Mouse (Mus musculus): Measurements from ENCODE around the gene Itprid2. TPM values are rescaled to one million over a fixed set of nuclear protein-coding genes. Genes with fewer than 3 reads are reported as not detected.
"Not testable (repeated sequence)": the region's sequence is repeated elsewhere in the genome, so short reads cannot be mapped to it uniquely, and the experiment has no call there.

Itprid2 gene
- 7.2 and 8.1 TPM in 2 replicates for polyA plus RNA-seq (2015; fragmentation: Nextera tagmentation; extraction: Ambion mirVana)

DNA sequence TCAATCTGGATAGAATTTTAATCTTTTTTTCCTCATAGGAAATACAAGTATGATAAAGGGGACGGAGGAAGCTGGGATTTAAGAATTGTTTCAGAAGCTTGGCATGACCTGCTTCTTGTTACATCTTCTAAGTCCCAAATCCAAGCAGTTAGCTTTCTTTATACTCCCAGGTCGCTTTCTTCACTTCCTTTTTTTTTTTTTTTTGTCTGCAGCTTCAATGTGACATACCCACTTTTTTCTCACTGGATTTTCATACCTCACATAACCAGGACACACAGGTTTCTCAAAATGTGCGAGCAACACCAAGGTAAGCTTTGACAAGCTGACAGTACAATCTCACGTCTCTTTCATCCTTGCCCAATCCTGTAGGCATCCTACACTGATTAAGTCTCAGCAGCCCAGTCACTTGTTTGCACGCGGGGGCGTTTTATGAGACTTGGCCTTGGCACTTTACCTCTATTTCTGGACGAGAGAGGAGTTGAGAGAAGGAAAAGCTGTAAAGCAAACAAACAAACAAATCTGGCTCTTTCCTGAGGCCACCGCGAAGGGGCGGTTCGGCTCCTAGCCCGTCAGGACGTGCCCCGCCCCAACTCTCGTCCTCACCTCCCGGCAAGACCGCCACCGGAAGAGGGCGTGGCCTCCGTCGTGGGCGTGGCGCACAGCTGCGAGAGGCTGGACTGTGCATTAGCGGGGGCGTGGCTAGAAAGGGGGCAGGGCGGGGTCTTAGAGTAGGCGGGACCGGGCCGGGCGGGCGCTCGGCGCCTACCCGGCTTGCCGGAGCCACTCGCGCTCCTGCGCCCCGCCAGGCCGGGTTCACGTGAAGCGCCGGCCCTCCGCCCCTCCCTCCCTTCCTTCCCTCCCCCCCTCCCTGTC lies at the start of gene Itprid2:
TSS of gene Itprid2 (plus strand) at position 825 of the 873 bp plus-strand sequence.
- ATAC-seq (ENCODE audit: low read depth): peak; percentile 100
- 4% methylated on average over 29 of the region's 46 CpGs for WGBS
- peak within 1 kb of the TSS; percentile 87 for H3K4me3 ChIP-seq

DNA sequence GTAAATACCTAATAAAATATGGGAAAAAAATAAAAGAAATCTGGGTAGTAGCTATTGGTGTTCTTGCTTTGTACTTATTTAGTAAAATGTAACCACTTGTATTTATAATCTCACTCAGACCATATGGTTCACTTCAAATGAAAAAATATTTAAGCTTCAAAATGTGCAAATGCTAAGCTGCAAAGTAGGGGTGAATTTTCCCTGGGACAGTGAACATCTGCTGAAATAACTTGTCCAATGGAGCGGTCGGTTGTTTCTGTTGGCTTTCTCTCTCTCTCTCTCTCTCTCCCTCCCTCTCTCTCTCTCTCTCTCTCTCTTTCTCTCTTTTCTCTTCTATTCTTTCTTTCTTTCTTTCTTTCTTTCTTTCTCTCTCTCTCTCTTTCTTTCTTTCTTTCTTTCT lies 39.0 kb upstream of the Itprid2 start:
- whole genome bisulfite sequencing: 93% methylated on average over 2 of the region's 2 CpGs
- H3K27ac ChIP-seq (replicated peaks): no peak overlapping the region
- no peaks in the 10 kb centered on the region for H3K36me3 ChIP-seq
- no peak overlapping the region for H3K4me2 ChIP-seq
- no peak for ATAC-seq (ENCODE audit: low read depth)
- H3K9me3 ChIP-seq: no peaks in the 10 kb centered on the region
- H3K27me3 ChIP-seq: no peaks in the 10 kb centered on the region
- H3K9ac ChIP-seq: no peak overlapping the region
- peaks cover 6% of the 10 kb centered on the region for H3K4me1 ChIP-seq (replicated peaks)
- H3K4me3 ChIP-seq: no peak overlapping the region

More for the DNA sequence above, at the start of gene Itprid2:
- no peaks in the 10 kb centered on the region for H3K9me3 ChIP-seq
- H3K4me2 ChIP-seq: peak within 1 kb of the TSS; percentile 87
- no peaks in the 10 kb centered on the region for H3K36me3 ChIP-seq
- H3K4me1 ChIP-seq (replicated peaks): peaks cover 27% of the 10 kb centered on the region
- peak within 1 kb of the TSS; percentile 88 for H3K9ac ChIP-seq
- peak within 1 kb of the TSS; percentile 88 for H3K27ac ChIP-seq (replicated peaks)
- H3K27me3 ChIP-seq: no peaks in the 10 kb centered on the region

DNA sequence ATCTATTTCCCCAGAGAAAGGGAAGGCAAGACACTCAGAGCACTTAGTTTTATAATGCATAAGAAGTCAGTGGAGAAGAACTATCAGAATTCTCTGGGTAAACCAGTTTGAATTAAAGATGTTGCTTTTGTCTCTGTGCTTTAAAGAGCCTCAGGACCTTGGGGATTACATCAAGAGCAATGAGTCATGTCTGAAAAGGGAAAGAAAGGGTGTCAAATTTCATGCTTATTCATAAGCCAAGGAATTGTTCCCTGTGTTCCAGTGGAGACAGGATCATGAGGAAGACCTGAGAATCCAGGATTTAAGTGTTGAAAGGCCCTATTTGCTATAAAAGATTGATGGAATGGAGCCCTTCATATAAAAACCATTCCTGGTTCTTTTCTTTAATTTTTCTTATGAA lies 38.1 kb upstream of the Itprid2 start:
- Histone ChIP-seq H3K27me3 (no peaks in the 10 kb centered on the region), H3K27ac (replicated peaks) (no peak overlapping the region), H3K4me1 (replicated peaks) (peaks cover 15% of the 10 kb centered on the region), H3K9ac (no peak overlapping the region), H3K9me3 (no peaks in the 10 kb centered on the region), H3K36me3 (no peaks in the 10 kb centered on the region), H3K4me3 (no peak overlapping the region), H3K4me2 (no peak overlapping the region)
- no peak for ATAC-seq (ENCODE audit: low read depth)

DNA sequence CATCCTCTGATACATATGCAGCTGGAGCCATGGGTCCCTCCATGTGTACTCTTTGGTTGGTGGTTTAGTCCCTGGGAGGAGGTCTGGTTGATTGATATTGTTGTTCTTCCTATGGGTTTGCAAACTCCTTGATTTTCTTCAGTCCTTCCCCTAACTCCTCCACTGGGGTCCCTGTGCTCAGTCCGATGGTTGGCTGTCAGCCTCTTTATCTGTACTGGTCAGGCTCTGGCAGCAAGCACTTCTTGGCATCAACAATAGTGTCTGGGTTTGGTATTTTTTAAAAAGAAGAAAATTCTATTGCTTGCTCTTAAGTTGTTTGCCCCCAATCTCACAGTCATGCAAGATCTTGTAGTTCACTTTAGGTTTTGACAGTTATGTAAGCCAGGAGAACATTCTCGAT lies 34.0 kb upstream of the Itprid2 start:
- H3K4me3 ChIP-seq; H3K27me3 ChIP-seq; H3K9me3 ChIP-seq; H3K36me3 ChIP-seq; H3K4me2 ChIP-seq; H3K27ac ChIP-seq (replicated peaks); ATAC-seq (ENCODE audit: low read depth); H3K9ac ChIP-seq: not testable (repeated sequence)
- peaks cover 15% of the 10 kb centered on the region for H3K4me1 ChIP-seq (replicated peaks)
- WGBS: 60% methylated on average over 2 of the region's 2 CpGs

DNA sequence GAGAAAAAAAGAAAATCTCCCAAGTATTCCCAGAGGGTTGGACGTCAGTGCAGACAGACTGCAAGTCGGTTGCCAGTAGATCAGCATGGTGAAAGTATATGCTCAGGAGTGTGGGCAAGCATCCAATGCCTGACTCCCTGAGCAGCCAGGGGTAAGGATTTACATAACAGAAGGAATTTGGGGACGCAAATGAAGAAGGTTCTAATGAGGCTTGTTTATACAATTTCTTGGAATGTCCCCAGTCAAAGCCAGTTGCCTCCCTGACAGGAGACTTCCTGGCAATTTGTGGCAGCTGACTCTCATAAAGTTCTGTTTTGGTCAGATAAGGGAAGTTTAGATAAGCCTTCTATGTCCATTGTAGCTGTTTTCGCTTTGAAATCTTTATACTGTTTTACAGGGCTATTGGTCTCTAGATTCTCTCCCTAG lies 33.4 kb upstream of the Itprid2 start:
- no peak overlapping the region for H3K9ac ChIP-seq
- no peak overlapping the region for H3K4me3 ChIP-seq
- H3K4me1 ChIP-seq (replicated peaks): peaks cover 15% of the 10 kb centered on the region
- H3K9me3 ChIP-seq: no peaks in the 10 kb centered on the region
- no peak overlapping the region for H3K27ac ChIP-seq (replicated peaks)
- H3K36me3 ChIP-seq: no peaks in the 10 kb centered on the region
- H3K27me3 ChIP-seq: no peaks in the 10 kb centered on the region
- 26% methylated on average over 4 of the region's 4 CpGs for WGBS
- H3K4me2 ChIP-seq: no peak overlapping the region
- ATAC-seq (ENCODE audit: low read depth): 0 out of 2 replicates have a peak, but pooled peaks have one; percentile 65

DNA sequence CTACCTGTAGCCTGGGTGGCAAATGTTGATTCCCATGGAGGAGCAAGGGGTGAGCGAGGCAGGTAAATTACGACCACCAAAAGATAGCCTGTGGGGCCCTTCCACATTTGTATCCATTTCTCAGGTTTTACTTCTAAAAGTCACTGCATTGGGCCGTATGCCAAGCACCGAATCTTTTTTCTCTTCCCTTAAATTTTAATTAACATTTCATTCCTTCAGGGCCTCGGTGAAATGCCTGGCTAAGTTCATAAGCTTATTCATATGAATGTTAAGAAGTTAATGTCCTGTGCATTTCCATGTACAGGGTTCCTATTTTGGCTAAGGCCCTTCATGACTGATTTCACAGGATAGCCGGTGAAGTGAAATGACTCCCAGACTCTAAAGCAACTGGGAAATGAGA lies 32.8 kb upstream of the Itprid2 start:
- Histone ChIP-seq H3K4me2 (no peak overlapping the region), H3K4me3 (no peak overlapping the region), H3K27ac (replicated peaks) (no peak overlapping the region), H3K36me3 (no peaks in the 10 kb centered on the region), H3K4me1 (replicated peaks) (peaks cover 10% of the 10 kb centered on the region), H3K9ac (no peak overlapping the region), H3K27me3 (no peaks in the 10 kb centered on the region), H3K9me3 (no peaks in the 10 kb centered on the region)
- no peak for ATAC-seq (ENCODE audit: low read depth)
- WGBS: 70% methylated on average over 6 of the region's 6 CpGs

DNA sequence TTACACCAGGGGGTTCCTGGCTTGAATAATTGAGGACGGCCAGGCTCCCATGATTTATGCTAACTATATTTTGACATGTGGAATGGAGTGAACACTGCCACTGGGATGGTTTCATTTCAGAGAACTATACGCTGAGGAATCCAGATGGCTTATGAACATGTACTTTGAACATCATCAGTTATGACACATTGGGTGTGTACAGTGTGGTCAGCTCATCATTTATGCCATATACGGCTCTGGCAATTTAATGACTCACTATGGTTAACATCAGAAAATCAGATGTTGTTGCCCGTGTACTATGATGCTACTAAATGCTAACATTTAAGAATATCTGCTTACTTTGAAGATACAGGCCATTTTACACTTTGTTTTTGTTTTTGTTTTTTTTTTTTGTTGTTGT lies 31.8 kb upstream of the Itprid2 start:
- 78% methylated on average over 4 of the region's 4 CpGs for WGBS
- no peak for ATAC-seq (ENCODE audit: low read depth)

DNA sequence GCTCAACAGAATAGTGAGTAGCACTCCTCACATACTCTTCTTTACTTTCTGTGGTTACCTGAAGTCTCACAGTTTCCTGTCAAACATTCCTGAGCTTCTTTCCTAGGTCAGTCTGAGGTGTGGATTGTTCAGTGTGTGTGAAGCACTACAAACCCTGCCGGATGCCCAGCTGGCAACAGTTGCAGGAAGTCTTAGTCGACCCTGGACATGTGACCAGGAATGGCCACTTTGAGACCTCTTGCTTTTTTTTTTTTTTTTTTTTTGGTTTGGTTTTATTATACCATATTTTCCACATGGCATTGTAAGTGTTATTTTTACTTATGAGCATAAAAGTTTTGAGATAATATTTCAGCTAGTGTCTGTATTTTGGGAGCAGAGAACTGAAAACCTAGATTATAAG lies 29.1 kb upstream of the Itprid2 start:
- Histone ChIP-seq H3K27ac (replicated peaks) (no peak overlapping the region), H3K4me1 (replicated peaks) (peaks cover 10% of the 10 kb centered on the region), H3K9ac (no peak overlapping the region), H3K4me3 (no peak overlapping the region), H3K9me3 (no peaks in the 10 kb centered on the region), H3K27me3 (no peaks in the 10 kb centered on the region), H3K36me3 (no peaks in the 10 kb centered on the region), H3K4me2 (no peak overlapping the region)
- ATAC-seq (ENCODE audit: low read depth): no peak
- WGBS: 74% methylated on average over 2 of the region's 2 CpGs

More for the DNA sequence above, 31.8 kb upstream of the Itprid2 start:
- no peak overlapping the region for H3K4me3 ChIP-seq
- H3K4me1 ChIP-seq (replicated peaks): peaks cover 10% of the 10 kb centered on the region
- H3K27ac ChIP-seq (replicated peaks): no peak overlapping the region
- H3K4me2 ChIP-seq: no peak overlapping the region
- H3K9me3 ChIP-seq: no peaks in the 10 kb centered on the region
- H3K9ac ChIP-seq: no peak overlapping the region
- no peaks in the 10 kb centered on the region for H3K36me3 ChIP-seq
- H3K27me3 ChIP-seq: no peaks in the 10 kb centered on the region

DNA sequence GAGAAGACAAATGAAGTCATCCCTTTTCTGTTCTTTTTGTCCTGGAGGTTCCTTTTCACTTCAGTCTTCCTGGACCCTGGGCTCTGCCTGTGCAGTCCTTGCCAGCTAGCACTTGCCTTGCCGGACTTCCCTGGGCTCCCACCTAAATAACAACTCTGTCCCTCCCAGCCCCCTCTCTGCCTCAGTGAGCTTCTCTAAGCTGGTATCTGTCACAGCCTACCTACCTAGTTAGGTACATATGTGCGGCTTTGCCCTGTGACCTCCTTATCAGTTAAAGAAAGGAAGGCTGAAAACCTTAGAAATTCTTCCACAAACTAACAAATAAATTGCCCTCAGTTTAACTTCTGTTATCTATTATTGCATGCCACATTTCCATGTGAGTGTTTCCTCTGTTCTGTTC lies 28.0 kb upstream of the Itprid2 start:
- 84% methylated on average over 2 of the region's 2 CpGs for WGBS
- H3K9ac ChIP-seq: no peak overlapping the region
- ATAC-seq (ENCODE audit: low read depth): no peak
- H3K9me3 ChIP-seq: no peaks in the 10 kb centered on the region
- H3K4me3 ChIP-seq: no peak overlapping the region
- no peak overlapping the region for H3K4me2 ChIP-seq
- H3K27me3 ChIP-seq: no peaks in the 10 kb centered on the region
- no peaks in the 10 kb centered on the region for H3K36me3 ChIP-seq
- no peaks in the 10 kb centered on the region for H3K4me1 ChIP-seq (replicated peaks)
- no peak overlapping the region for H3K27ac ChIP-seq (replicated peaks)

DNA sequence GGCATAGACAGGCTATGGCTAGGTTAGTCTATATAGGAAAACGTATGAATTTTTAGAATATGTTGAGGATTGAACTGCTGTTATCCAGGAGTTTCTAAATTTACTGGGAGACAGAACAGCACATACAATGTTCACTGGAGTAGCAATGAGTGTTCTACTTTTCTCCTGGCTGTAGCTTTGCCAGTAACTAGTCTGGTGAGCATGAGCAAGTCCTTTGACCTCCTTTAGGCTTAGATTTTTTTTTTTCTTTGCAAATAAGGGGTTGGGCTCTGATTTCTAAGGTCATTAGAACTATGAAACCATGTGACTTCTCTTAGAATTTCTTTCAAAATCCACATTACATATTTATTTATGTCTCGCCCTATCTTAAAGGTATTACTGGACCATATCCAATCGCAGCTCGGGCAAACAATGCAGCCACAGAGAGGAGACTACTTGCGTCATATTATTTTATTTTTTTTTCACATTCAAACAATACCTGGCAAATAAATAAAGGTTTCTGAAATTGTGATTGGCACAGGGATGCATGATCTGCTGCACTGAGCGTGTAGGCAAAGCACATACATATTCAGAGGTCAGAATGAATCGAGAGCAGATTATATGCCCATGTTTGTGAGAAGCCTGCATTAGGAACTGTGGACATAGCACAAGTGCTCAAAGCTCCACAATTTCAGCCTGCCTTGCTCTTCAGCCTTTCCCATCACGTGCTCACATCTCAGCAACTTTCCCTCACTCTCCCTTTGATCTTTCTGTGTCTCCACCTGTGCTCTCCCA lies 26.7 kb upstream of the Itprid2 start:
- ATAC-seq (ENCODE audit: low read depth): no peak
- WGBS: 86% methylated on average over 8 of the region's 8 CpGs
- no peak overlapping the region for H3K27ac ChIP-seq (replicated peaks)
- H3K9ac ChIP-seq: no peak overlapping the region
- no peaks in the 10 kb centered on the region for H3K36me3 ChIP-seq
- H3K4me3 ChIP-seq: no peak overlapping the region
- H3K4me1 ChIP-seq (replicated peaks): no peaks in the 10 kb centered on the region
- no peaks in the 10 kb centered on the region for H3K9me3 ChIP-seq
- no peaks in the 10 kb centered on the region for H3K27me3 ChIP-seq
- H3K4me2 ChIP-seq: no peak overlapping the region

DNA sequence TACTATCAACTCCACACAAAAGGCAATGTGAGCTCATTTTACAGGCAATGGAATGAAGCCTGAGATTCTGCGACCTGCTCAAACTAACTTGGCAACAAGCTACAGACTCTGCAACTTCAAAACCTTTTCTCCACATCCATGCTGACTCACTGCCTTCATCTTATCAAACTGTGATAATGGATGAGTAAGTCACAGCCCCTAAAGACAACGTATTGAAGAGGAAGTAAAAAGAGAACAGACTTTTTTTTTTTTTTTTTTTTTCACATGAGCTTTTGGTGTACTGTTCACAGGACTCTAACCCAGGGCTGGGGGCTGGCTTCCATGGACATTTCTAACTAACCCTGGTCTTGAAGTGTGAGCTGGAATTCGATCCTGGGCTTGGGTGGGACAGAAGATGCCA lies 24.3 kb upstream of the Itprid2 start:
- H3K27me3 ChIP-seq: no peaks in the 10 kb centered on the region
- H3K9ac ChIP-seq: no peak overlapping the region
- 74% methylated on average over 3 of the region's 3 CpGs for WGBS
- H3K4me2 ChIP-seq: no peak overlapping the region
- ATAC-seq (ENCODE audit: low read depth): no peak
- H3K4me3 ChIP-seq: no peak overlapping the region
- no peaks in the 10 kb centered on the region for H3K9me3 ChIP-seq
- no peak overlapping the region for H3K27ac ChIP-seq (replicated peaks)
- H3K4me1 ChIP-seq (replicated peaks): no peaks in the 10 kb centered on the region
- H3K36me3 ChIP-seq: no peaks in the 10 kb centered on the region

DNA sequence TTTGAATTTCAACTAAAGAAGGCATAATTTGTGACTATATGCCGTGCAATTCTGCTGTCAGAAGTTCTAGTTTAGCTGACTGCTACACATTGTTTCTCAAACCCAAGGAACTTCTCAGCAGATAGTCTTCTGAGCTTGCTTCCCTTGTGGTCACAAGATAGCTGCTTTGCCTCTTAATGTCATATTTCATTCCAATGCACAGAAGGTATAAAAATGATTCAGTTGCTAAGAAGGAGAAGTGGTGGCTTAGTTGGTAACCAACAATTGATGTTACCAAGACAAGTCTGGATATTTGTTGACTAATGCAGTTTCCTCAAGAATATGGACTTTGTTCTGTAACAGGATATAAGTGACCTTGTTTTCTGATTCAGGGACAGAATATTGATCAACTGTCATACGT lies 17.0 kb upstream of the Itprid2 start:
- no peak overlapping the region for H3K27ac ChIP-seq (replicated peaks)
- no peak for ATAC-seq (ENCODE audit: low read depth)
- no peaks in the 10 kb centered on the region for H3K27me3 ChIP-seq
- no peak overlapping the region for H3K4me2 ChIP-seq
- H3K36me3 ChIP-seq: no peaks in the 10 kb centered on the region
- WGBS: 92% methylated on average over 2 of the region's 2 CpGs
- no peaks in the 10 kb centered on the region for H3K4me1 ChIP-seq (replicated peaks)
- no peaks in the 10 kb centered on the region for H3K9me3 ChIP-seq
- H3K4me3 ChIP-seq: no peak overlapping the region
- H3K9ac ChIP-seq: no peak overlapping the region
